Mouse (Mus musculus) inflammation-experienced regulatory T-cells, adult 16 weeks (primary cell): ENCODE data around the gene Rhox4f. TPM values are rescaled to one million over a fixed set of nuclear protein-coding genes. Genes with fewer than 3 reads are reported as not detected.

Experiments used
- polyA plus RNA-seq: library from polyadenylated mRNA; unstranded; fragments of 100-300 nt; shearing (Covaris generic); gene quantifications from one replicate; pipeline ENCODE4 v1.2.1, GENCODE M21; 2017

The Rhox4f gene
- polyA plus RNA-seq = not detected

GRCm38 (mm10) chrX:37607604-37608003 lies at the start of gene Rhox4f:
TSS of gene Rhox4f (minus strand) at chrX:37607704.

GRCm38 (mm10) chrX:37651227-37651626 lies 43.7 kb upstream of the Rhox4f start, which contains the start of gene Rhox4g:
TSS of gene Rhox4g (minus strand) at chrX:37651327.

GRCm38 (mm10) chrX:37643370-37643769 lies 35.9 kb upstream of the Rhox4f start, which contains the start of gene Rhox2g:
TSS of gene Rhox2g (minus strand) at chrX:37643470.

GRCm38 (mm10) chrX:37628512-37628911 lies 21.0 kb upstream of the Rhox4f start, which contains the start of gene Rhox3g:
TSS of gene Rhox3g (minus strand) at chrX:37628612.

GRCm38 (mm10) chrX:37580692-37581091 lies 26.8 kb downstream of the Rhox4f start, which contains the start of gene Rhox3f:
TSS of gene Rhox3f (plus strand) at chrX:37580992.

GRCm38 (mm10) chrX:37571105-37571504 lies 36.4 kb downstream of the Rhox4f start, which contains the start of gene Rhox2f:
TSS of gene Rhox2f (plus strand) at chrX:37571405.

GRCm38 (mm10) chrX:37557112-37557511 lies 50.4 kb downstream of the Rhox4f start, which contains the start of gene Rhox4e:
TSS of gene Rhox4e (plus strand) at chrX:37557412.

Other genes starting within 250 kb of the Rhox4f start
- not detected for gene Rhox3a2, start 227.7 kb downstream of the Rhox4f start, polyA plus RNA-seq
- not detected for gene Rhox4a2, start 216.9 kb downstream of the Rhox4f start, polyA plus RNA-seq
- not detected for gene Rhox2b, start 195.6 kb downstream of the Rhox4f start, polyA plus RNA-seq
- gene Rhox4b, start 175.2 kb downstream of the Rhox4f start, polyA plus RNA-seq = 0.20 TPM
- not detected for gene Rhox2c, start 154.0 kb downstream of the Rhox4f start, polyA plus RNA-seq
- not detected for gene Rhox3c, start 149.1 kb downstream of the Rhox4f start, polyA plus RNA-seq
- not detected for gene Rhox4c, start 127.4 kb downstream of the Rhox4f start, polyA plus RNA-seq
- gene Rhox2d, start 114.3 kb downstream of the Rhox4f start, polyA plus RNA-seq = not detected
- not detected for gene Rhox4d, start 93.3 kb downstream of the Rhox4f start, polyA plus RNA-seq
- gene Rhox2e, start 77.3 kb downstream of the Rhox4f start, polyA plus RNA-seq = not detected
- gene Rhox3e, start 65.7 kb downstream of the Rhox4f start, polyA plus RNA-seq = not detected
- gene Rhox4e, start 50.3 kb downstream of the Rhox4f start, polyA plus RNA-seq = not detected
- gene Rhox2f, start 36.3 kb downstream of the Rhox4f start, polyA plus RNA-seq = not detected
- not detected for gene Rhox3f, start 26.7 kb downstream of the Rhox4f start, polyA plus RNA-seq
- not detected for gene Rhox3g, start 20.9 kb upstream of the Rhox4f start, polyA plus RNA-seq
- not detected for gene Rhox2g, start 35.8 kb upstream of the Rhox4f start, polyA plus RNA-seq
- not detected for gene Rhox4g, start 43.6 kb upstream of the Rhox4f start, polyA plus RNA-seq
- gene Rhox3h, start 61.1 kb upstream of the Rhox4f start, polyA plus RNA-seq = not detected
- gene Rhox2h, start 65.6 kb upstream of the Rhox4f start, polyA plus RNA-seq = not detected
- not detected for gene Rhox5, start 197.1 kb upstream of the Rhox4f start, polyA plus RNA-seq
- gene Rhox6, start 219.2 kb upstream of the Rhox4f start, polyA plus RNA-seq = not detected
- not detected for gene Rhox7a, start 224.0 kb upstream of the Rhox4f start, polyA plus RNA-seq